Mouse (Mus musculus): ENCODE results near the gene Fam83b. TPM values are rescaled to one million over a fixed set of nuclear protein-coding genes. Genes with fewer than 3 reads are reported as not detected.

Gene Fam83b
- total and polyA plus RNA-seq, 3 experiments, result not detected

DNA sequence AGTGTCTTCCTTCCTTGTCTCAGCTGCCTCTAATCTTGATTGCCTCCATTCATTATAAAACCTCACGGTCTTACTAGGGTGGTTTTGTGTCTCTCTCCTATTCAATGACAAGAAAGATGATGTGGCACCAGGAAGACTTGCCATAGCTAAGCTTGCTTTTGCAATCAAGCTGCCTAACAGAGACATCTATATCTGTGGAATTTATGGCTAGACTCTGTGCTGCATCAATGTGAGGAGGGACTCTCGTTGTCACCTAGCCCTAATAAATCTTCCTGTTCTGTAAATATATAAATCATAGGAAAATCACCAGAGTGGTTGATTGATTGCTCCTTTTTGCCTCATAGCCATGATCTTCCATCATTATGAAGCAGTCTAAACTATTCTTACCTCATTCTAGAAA lies 26.9 kb upstream of the Fam83b start:
- H3K27me3 ChIP-seq (ENCODE audit: control insufficient read depth in 1 of 2, insufficient read depth in 2 of 2, low read length in 2 of 2), result no peaks in the 10 kb centered on the region
- no peaks in the 10 kb centered on the region for H3K36me3 ChIP-seq (ENCODE audit: control insufficient read depth in 1 of 2, insufficient read depth in 2 of 2, low read length in 2 of 2)
- H3K9ac ChIP-seq (ENCODE audit: control insufficient read depth, low read depth, low read length, poor library complexity, severe bottlenecking), result no peak overlapping the region
- H3K79me2 ChIP-seq (ENCODE audit: control insufficient read depth, insufficient read depth, low read length, poor library complexity), result no peaks in the 10 kb centered on the region
- no peaks in the 10 kb centered on the region for H3K9me3 ChIP-seq (replicated peaks; ENCODE audit: insufficient read depth, low read length)
- H3K4me3 ChIP-seq (ENCODE audit: control insufficient read depth in 1 of 2, insufficient read depth in 1 of 2, low read depth in 2 of 2, low read length in 2 of 2), result no peak overlapping the region
- H3K4me1 ChIP-seq (ENCODE audit: control insufficient read depth in 1 of 2, insufficient read depth in 2 of 2, low read length in 2 of 2), result no peaks in the 10 kb centered on the region
- DNase-seq (ENCODE audit: low read depth, low spot score), result no peak
- H3K27ac ChIP-seq (ENCODE audit: control insufficient read depth, low read depth, low read length), result no peak overlapping the region
- TF ChIP-seq RCOR1 (IDR thresholded peaks at IDR 0.05; ENCODE audit: low read depth, low read length) (no peak), TBP (IDR thresholded peaks at IDR 0.05; ENCODE audit: low read depth, low read length) (no peak), TCF12 (IDR thresholded peaks at IDR 0.05; ENCODE audit: low read depth, low read length) (no peak), MEF2A (IDR thresholded peaks at IDR 0.05; ENCODE audit: extremely low read depth, insufficient replicate concordance, low read depth, low read length, poor library complexity, severe bottlenecking) (no peak), NRF1 (IDR thresholded peaks at IDR 0.05; ENCODE audit: insufficient read depth, low read depth, low read length, poor library complexity, severe bottlenecking) (no peak), CHD2 (IDR thresholded peaks at IDR 0.05; ENCODE audit: low read length) (no peak), MXI1 (IDR thresholded peaks at IDR 0.05; ENCODE audit: low read depth, low read length) (no peak), CTCF (IDR thresholded peaks at IDR 0.05 in 2 of 3, conservative IDR thresholded peaks at IDR 0.05 in 1 of 3; ENCODE audit: control insufficient read depth in 1 of 3, insufficient read depth in 1 of 3, low read depth in 2 of 3, low read length in 3 of 3, poor library complexity in 1 of 3, severe bottlenecking in 1 of 3) (no peak), JUND (IDR thresholded peaks at IDR 0.05; ENCODE audit: low read depth, low read length) (no peak), ZC3H11A (IDR thresholded peaks at IDR 0.05; ENCODE audit: low read depth, low read length) (no peak), NELFE (IDR thresholded peaks at IDR 0.05; ENCODE audit: low read depth, low read length) (no peak), ZKSCAN1 (IDR thresholded peaks at IDR 0.05; ENCODE audit: low read depth, low read length) (no peak), MYB (IDR thresholded peaks at IDR 0.05; ENCODE audit: low read depth, low read length) (no peak), USF2 (IDR thresholded peaks at IDR 0.05; ENCODE audit: borderline replicate concordance in 1 of 2, insufficient read depth in 1 of 2, low read depth in 1 of 2, low read length in 2 of 2) (no peak), CHD1 (IDR thresholded peaks at IDR 0.05; ENCODE audit: low read depth, low read length) (no peak), USF1 (IDR thresholded peaks at IDR 0.05; ENCODE audit: low read depth, low read length) (no peak)

DNA sequence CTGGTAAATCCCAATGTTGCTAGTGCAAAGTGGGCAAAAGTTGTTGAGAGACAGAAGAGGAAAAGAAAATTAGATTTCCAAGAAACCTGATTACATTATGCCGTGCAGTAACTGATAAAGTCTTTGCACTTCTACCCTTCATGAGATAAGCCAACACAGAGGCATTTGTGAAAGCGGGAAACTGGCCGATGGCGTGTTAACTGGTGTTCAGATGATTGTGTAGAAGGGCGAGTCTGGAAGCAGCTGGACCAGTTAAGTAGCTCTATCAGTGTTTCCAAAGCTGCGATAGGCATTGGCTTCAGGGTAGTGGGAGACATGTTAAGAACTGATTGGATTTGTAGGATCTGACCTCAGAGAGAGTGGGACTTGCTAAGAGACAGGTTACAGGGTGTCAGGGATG lies 17.0 kb upstream of the Fam83b start:
- H3K9ac ChIP-seq (ENCODE audit: control insufficient read depth, low read depth, low read length, poor library complexity, severe bottlenecking), result no peak overlapping the region
- no peak overlapping the region for H3K27ac ChIP-seq (ENCODE audit: control insufficient read depth, low read depth, low read length)
- no peak for DNase-seq (ENCODE audit: low read depth, low spot score)
- no peaks in the 10 kb centered on the region for H3K9me3 ChIP-seq (replicated peaks; ENCODE audit: insufficient read depth, low read length)
- no peaks in the 10 kb centered on the region for H3K79me2 ChIP-seq (ENCODE audit: control insufficient read depth, insufficient read depth, low read length, poor library complexity)
- no peaks in the 10 kb centered on the region for H3K4me1 ChIP-seq (ENCODE audit: control insufficient read depth in 1 of 2, insufficient read depth in 2 of 2, low read length in 2 of 2)
- no peak overlapping the region for H3K4me3 ChIP-seq (ENCODE audit: control insufficient read depth in 1 of 2, insufficient read depth in 1 of 2, low read depth in 2 of 2, low read length in 2 of 2)
- TF ChIP-seq RAD21 (IDR thresholded peaks at IDR 0.05; ENCODE audit: low read depth, low read length) (no peak), MEF2A (IDR thresholded peaks at IDR 0.05; ENCODE audit: extremely low read depth, insufficient replicate concordance, low read depth, low read length, poor library complexity, severe bottlenecking) (no peak), POLR2A (IDR thresholded peaks at IDR 0.05; ENCODE audit: control insufficient read depth in 1 of 2, insufficient read depth in 1 of 2, low read depth in 1 of 2, low read length in 2 of 2, poor library complexity in 1 of 2) (no peak), ELF1 (IDR thresholded peaks at IDR 0.05; ENCODE audit: low read depth, low read length) (no peak), HCFC1 (IDR thresholded peaks at IDR 0.05; ENCODE audit: low read depth, low read length) (no peak), UBTF (IDR thresholded peaks at IDR 0.05; ENCODE audit: borderline replicate concordance, insufficient read depth, low read depth, low read length) (no peak)
- no peaks in the 10 kb centered on the region for H3K36me3 ChIP-seq (ENCODE audit: control insufficient read depth in 1 of 2, insufficient read depth in 2 of 2, low read length in 2 of 2)
- H3K27me3 ChIP-seq (ENCODE audit: control insufficient read depth in 1 of 2, insufficient read depth in 2 of 2, low read length in 2 of 2), result no peaks in the 10 kb centered on the region

All from MEL (cell line).